Mouse (Mus musculus) layer of hippocampus, adult 8-10 months (tissue): ENCODE data around the gene Nol4l. TPM values are rescaled to one million over a fixed set of nuclear protein-coding genes. Genes with fewer than 3 reads are reported as not detected.

Experiments used
- DNase-seq, 2 experiments: peaks; one replicate each; pipeline ENCODE4 v3.0.0; 2022; ENCODE audit warnings: low spot score in 2 of 2
- total RNA-seq, 4 experiments: library from RNA; stranded (reverse); gene quantifications; 2 replicates each; pipeline ENCODE4 v1.2.4; 2022

Nol4l gene
- total RNA-seq, 4 experiments from 2014 or later = 44.4 to 47.8 (median 45.1) TPM

DNA sequence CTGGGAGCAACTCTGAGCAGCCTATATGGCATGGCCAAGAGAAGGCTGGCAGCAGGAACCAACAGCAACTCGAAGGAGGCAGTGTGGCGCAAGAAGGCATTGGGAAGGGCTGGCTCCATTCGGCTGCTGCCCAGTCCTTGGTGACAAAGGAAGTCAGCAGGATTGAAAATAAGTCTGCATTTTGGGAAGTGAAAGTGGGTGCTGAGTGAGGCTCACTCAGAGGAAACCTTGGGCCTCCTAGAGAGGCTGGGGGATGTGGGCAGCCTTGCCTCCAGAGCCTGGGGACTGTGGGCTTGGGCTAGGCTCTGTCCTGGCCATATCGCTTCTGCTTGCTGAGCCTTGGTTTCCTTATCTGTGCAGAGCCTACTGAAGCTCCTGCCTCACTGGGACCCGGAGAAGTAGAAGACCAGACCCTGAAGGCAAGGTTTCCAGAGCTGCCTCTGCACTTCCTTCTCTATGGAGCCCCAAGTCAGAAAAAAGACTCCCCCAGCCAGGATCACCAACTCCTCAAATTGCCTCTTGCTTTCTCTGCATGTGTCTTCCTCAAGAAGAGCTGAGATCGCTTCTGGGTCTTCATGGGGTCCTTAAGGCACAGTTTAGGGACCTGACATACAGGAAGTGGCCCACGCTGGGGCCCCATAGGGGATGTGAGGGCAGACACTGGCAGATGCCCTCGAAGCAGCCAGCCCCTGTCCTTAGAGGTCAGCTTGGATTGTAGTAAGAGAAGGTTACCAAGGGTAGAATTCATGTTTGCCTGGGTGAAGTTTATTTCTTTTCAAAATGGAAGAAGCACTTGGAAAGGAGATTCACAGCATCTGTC, 14.3 kb upstream of the Nol4l start:
- no peak for DNase-seq

DNA sequence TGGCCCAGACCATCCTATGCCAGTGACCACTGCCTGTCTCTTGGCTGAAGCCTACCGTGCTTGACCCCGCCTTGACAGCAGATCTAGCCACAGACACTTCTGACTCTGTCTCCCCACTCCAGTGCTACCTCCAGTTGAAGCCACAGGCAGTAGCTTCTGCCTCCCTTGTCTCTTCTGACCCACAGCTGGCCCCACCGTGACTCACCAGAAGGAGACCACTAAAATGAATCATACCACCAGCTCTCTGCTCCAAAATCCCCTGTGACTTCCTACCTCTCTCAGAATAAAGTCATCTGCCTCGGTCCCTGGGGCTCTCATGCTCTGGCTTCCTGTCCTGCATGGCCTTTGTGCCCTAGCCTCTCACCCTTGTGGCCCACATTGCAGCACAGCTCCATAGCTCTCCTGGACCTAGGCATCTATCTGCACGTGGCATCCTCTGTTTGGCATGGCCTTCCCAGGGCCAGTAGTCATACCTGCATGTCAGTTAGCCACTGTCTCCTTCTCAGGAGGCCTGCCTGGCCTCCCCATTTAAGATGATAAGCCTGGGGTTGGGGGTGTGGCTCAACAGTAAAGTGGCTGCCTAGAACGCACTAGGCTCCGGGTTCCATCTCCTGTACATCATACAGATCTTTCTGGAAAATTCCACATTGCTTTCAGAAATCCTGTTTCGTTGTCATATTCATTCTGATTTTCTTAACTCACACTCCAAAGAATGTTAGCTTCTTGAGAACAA, 13.3 kb upstream of the Nol4l start:
- no peak for DNase-seq

DNA sequence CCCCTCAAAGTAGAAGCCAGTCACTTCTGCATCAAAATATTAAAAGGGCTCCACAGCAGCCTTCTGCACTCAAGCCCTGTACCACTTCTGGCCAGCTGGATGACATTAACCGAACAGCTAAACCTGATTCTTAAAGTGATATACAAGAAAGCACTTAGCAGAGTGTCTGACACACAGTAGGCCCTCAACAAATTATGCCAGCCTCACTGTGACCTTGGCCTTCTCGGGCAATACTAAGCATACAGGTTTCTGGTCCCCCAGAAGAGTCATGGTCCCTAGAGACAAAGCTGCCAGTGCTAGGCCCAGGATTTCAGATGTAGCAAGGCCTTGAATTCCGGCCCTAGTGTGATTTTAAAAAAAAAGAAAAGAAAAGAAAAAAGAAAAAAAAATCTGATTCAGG, 9.1 kb upstream of the Nol4l start:
- no peak for DNase-seq

DNA sequence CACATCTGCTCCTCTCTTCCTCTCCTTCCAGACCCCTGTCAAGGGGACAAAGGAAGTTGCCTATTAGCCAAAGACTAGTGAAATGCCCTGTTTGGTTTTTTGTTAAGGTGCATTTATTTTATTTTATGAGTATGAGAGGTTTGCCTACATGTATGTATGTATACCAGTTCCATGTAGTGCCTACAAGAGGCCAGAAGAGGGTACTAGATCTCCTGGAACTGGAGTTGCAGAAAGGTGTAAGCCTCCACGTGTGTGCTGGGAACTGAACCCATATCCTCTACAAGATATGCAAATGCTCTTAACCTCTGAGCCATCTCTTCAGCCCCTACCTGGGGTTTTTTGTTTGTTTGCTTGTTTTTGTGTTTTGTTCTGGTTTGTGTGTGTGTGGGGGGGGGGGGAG, 4.2 kb upstream of the Nol4l start:
- DNase-seq = no peak

DNA sequence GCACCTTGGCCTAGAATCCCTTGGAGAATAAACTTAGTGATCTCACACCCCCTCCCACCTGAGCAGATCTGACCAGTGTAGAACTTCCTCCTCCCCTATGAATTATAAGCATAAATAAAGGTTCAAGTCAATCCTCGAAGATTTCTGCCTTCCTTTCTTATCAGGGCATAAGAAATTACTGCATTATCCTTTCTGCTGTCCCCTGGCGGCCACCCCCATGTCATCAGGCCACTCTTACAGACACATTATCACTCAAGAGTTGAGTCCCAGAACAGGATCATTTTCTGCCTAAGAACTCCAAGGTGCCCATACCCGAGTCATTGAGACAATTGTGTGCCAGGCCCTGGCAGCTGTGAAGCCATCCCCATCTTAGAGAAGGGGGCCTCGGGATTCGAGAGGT, 1.2 kb upstream of the Nol4l start:
- DNase-seq = no peak

DNA sequence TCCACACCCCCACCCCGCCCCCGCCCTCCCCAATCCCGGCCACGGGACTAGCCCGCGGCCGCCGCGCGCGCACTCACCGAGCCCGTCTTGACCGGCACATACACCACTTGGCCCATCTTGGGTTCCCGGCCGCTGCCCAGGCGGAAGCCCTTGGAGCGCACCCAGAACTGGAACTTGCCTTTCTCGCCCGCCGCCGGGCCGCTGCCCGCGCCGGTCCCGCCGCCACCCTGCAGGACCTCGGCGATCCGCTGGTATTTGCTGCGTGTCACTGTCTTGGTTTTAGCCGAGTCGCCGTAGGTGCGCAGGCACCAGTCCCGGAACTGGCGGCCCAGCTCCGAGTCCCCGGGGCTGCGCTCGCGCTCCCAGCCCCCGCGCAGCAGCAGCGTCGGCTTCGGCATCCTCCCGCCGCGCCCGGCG, 398 bp downstream of the Nol4l start:
- DNase-seq = no peak

DNA sequence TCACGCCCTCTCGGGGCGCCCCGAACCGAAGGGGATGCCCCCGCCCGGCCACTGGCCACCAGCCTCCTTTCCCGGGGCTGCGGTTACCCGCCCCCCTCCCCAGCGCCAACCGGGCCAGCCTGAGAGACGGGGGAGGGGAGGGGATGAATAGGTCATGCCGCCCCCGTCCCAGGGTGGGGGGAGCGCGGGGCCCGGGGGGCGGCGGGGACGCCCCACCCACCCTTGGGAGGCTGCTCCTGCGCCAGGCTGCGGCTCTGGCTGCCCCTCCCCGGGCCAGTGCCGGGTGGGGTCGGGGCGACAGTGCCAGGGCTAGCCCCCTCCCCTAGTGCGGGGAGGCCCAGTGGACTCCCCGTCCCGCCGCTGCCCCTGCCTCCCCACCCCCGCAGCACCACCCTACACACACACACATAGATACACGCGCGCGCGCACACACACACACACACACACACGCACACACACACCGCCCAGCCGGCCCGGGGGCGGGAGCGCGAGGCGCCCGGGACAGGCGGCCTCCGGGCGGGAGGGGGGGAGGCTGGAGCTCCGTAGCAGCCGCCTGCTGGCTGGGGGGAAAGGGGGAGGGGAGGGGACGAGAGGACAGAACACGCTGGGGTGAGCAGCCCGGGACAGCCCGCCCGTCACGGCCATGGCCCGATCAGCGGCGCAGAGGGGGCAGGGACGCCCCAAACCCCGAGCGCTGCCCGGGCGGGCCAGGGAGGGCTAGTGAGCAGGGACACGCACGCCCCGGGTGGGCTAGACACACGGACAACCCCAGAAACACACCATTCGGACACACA, 1.0 kb downstream of the Nol4l start:
- no peak for DNase-seq

DNA sequence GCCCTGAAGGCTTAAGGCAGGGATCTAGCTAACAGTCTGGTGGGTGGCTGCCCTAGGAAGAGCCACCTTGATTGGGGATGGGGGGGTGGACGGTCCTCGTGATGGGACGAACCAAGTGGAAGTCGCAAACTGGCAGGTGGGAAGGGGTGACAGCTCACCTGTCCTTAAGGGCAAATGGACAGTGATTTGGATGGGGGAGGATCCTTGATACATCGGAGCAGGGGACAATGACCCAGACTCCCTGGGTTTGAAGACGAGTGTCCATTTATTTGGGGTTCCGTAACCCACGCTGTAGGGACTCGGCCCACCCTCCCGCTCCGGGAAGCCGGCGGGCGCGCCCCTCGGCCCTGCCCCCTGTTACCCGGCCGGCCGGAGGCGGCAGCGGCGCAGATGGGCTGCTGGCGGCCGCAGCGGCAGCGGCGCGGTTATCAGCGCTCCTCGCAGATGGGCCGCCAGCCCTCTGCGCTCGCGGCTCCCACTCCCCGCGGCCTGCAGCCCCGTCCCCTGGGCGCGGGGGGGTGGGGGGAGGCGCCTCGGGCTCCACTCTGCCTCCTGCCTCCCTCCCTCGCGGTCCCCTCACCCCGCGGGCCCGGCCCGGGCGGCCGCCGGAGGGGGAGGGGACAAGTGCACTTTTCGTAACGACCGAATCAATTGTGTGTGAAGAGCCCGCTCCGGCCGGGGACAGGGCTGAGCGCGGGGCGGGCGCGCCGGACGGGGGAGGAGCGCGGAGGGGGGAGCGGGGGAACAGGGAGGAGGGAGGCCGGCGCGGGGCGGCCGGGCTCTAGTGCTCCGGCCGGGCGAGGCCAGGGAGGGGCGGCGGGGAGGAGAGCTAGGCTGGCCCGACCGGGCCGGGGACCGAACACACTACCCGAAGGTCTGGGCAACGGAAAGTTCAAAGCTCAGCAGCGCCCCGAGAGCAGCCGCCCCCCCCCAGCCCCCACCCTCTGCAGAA, 1.9 kb downstream of the Nol4l start:
- no peak for DNase-seq

DNA sequence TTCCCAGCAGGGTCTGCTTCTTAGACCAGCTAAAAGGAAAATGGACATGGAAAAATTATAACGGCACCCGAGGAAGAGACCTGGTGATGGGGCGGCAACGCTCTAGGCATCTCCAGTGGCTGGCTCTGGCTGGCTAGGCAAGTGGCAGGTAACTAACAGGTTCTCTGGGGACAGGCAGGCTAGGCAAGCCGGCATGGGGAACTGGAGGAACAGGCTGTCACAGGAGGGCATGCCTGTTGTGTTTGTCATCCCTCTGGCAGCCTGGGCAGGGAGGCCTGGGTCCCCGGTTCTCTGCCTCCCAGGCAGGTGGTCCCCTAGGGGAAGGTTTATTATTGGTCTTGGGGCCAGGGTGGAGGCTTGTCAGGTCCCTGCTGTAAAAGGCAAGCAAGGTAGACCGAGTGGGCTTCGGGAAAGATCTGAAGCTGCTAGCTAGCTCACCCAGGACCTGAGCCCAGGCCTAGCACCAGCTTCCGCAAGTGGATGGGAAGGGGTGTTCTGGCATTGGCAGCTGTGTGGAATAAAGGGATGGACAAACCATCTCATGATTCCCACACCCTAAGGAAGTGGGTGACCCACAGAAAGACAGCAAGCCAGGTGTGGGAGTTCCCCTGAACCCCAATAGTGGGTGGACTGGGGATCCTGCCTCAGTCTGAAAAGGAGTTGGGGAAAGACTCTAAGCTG, 2.8 kb downstream of the Nol4l start:
- DNase-seq = no peak

DNA sequence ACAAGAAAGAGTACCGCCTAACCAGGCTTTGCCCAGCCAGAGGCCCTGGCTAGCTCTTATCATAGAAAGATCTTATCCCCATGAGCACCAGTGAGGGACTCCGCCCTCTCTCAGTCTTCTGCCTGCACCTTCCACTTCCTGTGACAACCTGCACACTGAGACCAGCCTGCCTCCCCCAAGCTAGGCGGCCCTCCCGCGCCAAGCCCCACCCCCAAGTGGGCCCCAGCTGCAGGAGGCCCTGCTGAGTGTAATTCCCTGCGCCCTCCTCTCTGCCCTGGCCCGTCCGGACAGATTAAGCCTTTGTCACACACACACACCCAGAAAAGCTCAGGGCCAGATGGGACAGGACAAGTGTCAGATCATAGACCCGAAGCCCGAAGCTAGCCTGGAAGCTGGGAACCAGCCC, 3.9 kb downstream of the Nol4l start:
- DNase-seq = no peak

DNA sequence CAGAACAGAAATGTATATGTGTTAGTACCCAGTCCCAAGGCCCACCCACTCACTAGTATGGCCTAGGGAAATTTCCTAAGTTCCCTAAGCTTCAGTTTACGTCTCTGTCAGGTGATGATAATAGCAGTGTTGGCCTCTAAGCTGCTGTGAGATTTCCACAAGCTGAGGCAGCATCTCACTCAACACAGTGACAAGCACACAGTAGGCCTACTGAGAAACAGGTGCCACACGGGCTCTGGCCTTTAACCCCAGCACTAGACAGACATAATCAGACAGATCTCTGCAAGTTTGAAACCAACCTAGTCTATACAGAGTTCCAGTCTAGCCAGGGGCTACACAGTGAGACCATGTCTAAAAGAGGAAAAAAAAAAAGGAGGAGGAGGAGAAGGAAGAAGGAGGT, 5.0 kb downstream of the Nol4l start:
- no peak for DNase-seq

DNA sequence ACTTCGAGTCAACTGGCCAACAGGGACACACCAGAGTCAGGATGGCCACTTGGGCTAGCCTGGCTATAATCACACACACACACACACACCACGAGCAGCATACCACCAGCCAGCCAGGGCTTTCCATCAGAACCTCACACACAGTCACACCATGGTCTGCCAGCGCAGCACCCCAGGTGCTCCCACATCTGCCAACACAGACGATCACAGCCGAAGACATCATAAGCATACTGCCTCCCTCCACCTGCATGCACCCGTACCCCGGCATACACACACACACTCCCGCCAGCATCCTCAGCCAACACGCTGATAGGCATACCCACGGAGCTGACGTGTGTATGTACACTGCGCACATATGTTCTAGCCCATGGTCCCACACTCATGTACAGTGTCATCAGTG, 6.1 kb downstream of the Nol4l start:
- DNase-seq = no peak

DNA sequence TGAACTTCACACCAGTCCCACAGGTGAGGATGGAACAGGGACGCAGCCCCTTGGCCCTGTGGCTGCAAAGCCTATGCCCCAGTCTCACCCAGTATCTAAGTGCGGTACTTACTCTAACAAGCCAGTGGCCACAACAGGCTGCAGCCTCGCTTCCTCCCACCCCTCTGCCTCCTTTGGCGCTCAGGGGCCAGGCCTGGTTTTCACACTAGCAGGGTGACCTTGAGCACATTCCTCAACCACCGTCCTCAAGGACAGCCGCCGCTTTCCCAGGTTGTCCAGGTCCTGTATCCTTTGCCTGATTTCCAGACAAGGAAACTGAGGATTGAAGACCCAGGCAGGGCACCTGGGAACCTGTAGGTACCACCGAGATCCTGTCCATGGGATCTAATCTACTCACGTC, 6.6 kb downstream of the Nol4l start:
- no peak for DNase-seq

DNA sequence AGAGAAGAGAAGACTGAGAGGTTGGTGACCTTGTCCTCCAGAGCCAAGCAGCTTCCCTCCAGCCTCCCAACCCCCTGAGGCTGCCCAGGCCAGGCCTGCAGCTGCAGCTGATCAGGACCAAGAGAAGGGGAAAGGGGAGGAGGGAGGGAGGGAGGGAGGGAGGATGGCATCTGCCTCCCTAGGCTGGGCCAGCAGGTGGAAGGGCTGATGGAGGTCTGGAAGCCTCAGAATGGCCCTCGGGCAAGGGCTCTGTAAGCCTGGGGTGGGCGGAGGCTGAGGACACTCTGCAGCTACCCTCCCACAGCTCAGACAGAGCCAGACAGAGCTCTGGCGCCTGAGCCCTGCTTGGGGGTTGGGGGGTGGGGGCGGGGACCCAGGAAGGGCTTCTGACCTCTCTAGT, 7.5 kb downstream of the Nol4l start:
- no peak for DNase-seq

DNA sequence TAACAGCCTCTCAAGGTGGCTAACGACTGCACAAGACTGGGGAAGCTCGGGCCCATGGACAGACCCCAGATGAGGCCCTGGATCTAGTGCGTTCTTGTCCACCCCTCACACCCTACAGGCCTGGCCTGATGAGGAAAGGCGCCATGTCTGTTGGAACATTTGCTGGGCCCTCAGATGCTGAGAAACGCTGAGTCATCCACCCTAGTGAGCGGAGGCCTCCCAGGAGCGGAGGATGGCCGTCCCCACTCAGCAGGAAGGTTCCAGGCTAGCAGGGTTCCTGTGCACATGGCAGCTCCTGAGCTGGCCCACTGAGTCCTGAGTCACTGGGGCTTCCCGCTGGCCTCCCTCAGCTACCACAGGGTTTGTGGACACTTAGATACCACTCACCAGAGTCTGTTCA, 9.7 kb downstream of the Nol4l start:
- DNase-seq = no peak

DNA sequence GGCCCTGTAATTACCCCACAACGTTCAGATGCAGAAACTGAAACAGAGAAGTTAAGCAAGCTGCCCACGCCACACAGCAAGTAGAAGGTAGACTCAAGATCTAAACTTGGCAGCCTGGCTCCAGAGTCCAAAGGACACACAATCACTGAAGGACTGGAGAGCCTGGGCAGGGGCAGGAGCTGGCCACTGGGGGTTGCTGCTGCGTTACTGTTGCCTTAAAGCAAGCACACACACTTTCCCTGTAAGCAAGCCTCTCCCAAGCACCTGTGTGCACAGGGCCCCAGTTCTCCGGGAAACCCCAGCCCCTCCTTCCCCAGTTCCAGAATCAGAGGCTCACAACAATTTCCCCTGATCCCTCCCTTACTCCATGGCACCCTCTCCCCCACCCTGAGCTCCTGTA, 12.8 kb downstream of the Nol4l start:
- no peak for DNase-seq

DNA sequence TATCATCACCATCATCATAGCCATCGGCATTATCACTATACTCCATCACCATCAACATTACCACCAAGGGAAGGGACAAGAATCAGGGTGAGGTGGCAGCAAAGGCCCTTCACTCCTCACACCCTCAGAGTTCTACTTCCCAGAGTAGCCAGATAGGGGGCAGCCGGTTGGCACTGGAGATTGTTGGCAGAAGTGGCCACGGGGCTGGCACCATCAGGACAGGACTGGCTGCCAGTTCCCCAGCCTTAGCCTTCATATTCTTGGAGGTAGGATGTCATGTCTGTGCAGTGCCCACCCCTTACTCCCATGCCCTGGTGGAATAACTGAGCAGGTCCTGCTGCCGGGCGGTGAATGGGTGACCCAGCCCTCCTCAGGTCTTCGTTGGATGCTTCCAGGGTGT, 14.2 kb downstream of the Nol4l start:
- DNase-seq = no peak

DNA sequence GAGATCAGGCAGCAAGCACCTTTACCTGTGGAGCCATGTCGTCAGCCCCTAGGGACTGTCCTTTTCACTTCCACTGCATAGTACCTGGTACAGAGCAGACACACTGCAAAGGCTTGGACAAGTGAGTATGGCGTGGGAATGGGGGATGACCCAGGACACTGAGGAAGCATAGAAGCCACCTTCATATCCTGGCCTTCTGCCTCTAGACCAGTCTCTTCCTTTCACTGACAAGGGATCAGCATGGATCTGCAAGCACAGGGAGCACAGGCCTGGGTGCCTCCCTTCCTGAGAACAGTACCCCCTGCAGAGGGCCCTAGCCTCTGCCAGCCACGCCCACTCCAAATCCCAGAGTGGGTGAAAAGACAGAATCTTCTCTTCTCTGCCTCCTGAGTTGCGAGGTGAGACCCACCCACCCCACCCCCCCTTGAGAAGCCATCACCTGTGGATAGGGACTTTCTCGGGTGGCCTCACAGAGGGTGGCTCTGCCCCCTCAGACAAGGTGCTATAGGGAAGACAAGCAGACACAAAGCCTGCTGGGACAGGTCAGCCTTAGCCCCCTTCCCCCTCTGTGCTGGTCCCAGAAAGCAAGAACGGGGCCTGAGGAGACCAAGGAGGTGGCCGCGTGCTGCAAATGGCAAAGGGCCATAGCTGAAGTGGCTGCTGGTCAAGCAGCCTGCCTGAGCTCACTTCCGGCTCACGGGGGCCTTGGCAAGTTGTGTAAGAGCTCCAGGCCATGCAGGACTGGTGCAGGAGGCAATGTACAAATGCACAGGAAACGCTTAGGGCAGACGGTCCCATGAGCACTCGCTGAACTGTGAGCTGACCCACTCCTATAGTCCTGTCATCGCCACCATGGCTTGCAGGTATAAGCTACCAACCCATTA, 15.0 kb downstream of the Nol4l start:
- no peak for DNase-seq

DNA sequence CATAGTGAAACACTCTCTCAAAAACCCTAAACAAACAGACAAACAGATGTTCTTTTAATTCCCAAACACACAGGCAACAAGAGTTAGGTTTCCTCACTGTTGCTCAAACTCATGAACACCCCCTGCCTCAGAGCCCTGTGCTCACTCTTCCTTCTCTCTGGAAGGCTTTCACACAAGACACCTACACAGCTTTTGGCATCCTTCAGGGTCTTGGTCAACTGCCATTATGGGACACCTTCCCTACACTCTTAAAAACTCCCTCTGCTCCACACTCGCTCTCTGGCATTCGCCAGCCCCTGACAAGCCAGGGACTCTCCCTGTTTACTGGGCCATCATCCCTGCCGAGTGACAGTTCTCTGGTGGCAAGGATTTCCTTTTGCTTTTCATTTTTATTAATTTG, 15.8 kb downstream of the Nol4l start:
- no peak for DNase-seq
